Mouse (Mus musculus) cerebellum, adult (tissue): ENCODE results near the gene Chrm5.
"Not testable (repeated sequence)": the region's sequence is repeated elsewhere in the genome, so short reads cannot be mapped to it uniquely, and the experiment has no call there.

Experiments used
- ATAC-seq: cut with Nextera tagmentation; 2 replicates; pipeline ENCODE4 v1.9.2; 2017; ENCODE audit warnings: mild to moderate bottlenecking, moderate library complexity, mixed read lengths; ENCODE audit not compliant: insufficient number of reproducible peaks, low FRiP score, low TSS enrichment

The Chrm5 gene

GRCm38 (mm10) chr2:112482533-112483333 lies 2.2 kb upstream of the Chrm5 start:
- no peak for ATAC-seq

- 0 out of 2 replicates have a peak, but pooled peaks have one; percentile 66 for ATAC-seq
Measured at GRCm38 (mm10) chr2:112481564-112481963, 995 bp upstream of the Chrm5 start.

GRCm38 (mm10) chr2:112476554-112476953 lies 4.0 kb downstream of the Chrm5 start:
- no peak for ATAC-seq

GRCm38 (mm10) chr2:112474997-112475724 lies 5.4 kb downstream of the Chrm5 start:
- no peak for ATAC-seq

DNA sequence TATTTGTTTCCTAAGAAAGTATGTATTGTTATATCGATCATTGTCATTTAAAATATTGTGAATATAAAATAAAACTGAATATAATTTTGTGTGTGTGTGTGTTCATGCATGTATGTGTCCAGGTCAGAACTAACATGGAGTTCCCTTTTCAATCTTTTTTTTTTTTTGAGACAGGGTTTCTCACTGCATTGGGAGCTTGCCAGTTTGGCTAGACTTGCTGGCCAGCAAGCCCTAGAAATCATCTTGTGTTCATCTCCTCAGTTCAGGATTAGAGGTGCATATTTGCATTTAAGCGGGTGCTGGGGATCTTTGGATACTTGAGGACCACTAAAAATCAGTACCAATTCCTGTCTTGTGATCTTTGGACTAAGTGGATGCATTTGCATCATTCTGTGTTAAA lies 8.5 kb downstream of the Chrm5 start:
- ATAC-seq = no peak

DNA sequence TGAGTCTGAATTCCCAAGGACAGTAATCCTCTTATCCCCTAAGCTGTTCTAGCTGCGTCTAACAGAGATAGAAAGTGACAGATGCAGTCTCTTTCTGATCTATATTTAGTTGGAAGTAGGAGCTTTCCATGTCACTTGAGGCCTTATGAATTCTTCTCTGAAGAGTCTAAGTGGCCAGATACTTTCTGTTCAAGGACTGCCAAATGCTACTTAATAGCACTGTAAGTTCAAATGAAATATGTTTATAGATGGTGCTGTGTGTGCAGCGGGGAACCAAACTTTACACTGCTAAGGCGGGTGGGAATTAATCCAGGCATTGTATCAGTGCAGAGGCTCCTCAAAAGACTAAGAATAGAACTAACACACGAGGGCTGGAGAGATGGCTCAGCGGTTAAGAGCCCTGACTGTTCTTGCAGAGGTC lies 9.6 kb downstream of the Chrm5 start:
- ATAC-seq = no peak

DNA sequence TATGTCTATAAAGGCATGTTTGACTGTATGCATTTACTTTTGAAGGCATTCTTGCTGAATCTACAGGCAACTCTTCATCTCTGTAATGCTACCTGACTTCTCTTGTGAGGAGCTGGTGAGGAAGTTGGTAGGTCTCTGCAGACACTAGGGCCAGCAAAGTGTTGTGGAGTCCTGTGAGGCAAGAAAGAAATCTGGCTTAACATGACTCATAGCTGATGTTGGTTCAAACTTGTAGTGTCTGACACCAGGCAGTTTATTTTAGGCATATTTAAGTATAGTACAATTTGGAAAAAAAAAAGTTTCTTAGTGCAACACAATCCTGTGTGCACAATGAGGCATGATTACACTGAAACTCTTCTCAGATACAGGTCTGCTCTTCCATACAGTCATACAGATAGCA lies 11.0 kb downstream of the Chrm5 start:
- ATAC-seq = no peak

GRCm38 (mm10) chr2:112460557-112460956 lies 20.0 kb downstream of the Chrm5 start:
- ATAC-seq = no peak

GRCm38 (mm10) chr2:112454862-112455564 lies 25.6 kb downstream of the Chrm5 start, which contains the start of gene Emc7:
Gene Emc7, plus strand, starts transcription at chr2:112454997.
- ATAC-seq = peak; percentile 94

GRCm38 (mm10) chr2:112454125-112454861 lies 26.3 kb downstream of the Chrm5 start:
- ATAC-seq = peak; percentile 74; the same call in 1 of the 2 replicates

DNA sequence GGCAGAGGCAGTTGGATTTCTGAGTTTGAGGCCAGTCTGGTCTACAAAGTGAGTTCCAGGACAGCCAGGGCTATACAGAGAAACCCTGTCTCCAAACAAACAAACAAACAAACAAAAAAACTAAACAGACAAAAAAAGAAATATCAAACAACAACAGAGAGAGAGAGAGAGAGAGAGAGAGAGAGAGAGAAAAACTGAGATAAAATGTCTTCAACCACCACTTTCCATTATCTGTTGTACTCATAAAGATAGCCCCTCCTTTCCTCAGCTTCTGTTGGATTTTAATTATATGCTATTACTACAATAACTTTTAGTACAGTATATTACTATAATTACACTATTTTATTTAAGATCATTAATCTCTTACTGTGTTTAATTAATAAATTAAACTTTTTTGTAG lies 28.1 kb downstream of the Chrm5 start:
- not testable (repeated sequence) for ATAC-seq

- ATAC-seq = no peak
Measured at GRCm38 (mm10) chr2:112449597-112450296, 30.8 kb downstream of the Chrm5 start.

DNA sequence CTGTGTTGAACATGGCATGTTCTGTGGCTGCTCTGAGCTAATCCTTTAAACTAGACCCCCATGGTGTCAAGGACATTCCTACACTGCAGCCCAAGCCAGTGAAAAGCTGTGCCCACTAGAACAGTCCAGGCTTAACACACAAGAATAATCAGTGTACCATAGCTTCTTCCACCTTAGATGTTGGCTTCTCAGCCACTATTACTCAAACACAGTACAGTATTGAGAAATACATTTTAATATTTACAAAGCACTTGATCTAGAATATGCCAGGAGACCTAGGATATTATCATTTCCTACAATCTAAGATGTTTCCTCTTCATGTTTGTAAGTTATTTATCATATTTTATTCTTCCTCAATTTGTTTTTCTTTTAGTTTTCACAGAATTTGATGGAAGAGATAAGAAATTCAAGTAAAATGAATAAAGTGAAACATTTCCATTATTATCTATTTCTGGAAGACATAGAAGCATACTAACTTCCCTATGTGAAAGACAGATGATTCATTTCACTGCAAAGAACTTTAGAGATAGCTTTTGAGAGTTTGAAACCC lies 32.0 kb downstream of the Chrm5 start:
- no peak for ATAC-seq

- ATAC-seq = not testable (repeated sequence)
Measured at GRCm38 (mm10) chr2:112448046-112448445, 32.5 kb downstream of the Chrm5 start.

DNA sequence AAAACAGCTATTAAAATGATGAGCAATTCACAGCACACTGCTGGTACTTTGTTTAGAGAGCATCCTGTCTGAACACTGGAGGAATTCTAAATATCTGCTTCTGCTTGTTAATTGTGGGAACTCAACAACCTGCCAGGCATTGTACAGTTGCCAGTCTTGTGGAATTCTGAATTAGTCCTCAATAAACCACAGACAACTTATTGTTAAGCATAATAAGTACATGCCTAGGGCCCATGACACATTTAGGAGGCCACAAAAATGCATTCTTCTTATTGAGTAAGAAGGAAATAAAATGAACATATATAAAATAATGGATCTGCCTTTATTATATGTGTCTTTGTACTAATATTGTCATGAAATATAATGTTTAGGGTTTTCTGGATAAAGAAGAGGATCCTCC lies 35.1 kb downstream of the Chrm5 start:
- ATAC-seq = no peak

- ATAC-seq = no peak
Measured at GRCm38 (mm10) chr2:112443491-112443890, 37.1 kb downstream of the Chrm5 start.

DNA sequence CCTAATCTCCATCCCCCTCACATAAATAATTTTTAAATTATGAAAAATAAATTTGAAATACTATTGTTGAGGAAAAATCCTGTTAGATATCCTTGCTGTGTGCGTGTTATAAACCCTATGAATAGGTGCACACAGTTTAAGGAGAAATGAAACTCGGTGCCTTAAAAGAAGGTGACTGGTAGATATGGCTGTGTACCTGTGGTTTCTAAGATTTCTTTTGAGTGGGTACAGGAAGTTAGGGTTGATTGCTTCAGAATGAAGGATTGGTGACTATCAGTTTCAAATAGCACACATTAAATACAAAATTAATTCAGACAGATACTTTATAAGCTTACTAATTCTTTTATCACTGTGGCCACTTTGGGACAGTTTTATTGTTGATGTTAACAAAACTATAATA lies 43.0 kb downstream of the Chrm5 start:
- no peak for ATAC-seq

GRCm38 (mm10) chr2:112436292-112436691 lies 44.3 kb downstream of the Chrm5 start:
- ATAC-seq = no peak

DNA sequence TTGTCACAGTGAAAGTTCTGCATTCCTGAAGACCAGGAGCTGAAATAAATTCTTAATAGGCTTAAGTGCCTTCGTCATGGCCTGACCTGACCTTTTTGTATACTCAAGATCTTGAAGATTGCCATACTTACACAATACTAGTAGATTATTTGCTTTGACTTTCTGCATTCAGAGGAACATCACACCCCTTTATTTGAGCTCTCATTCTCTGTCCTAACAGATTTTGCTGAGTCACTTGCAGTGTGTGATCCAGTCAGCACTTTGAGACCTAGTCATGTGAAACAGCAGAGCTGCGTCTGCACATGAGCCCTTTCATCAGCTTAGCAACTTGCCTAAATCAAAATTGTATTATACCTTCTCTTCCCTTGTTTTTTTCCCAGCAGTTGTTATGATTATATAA lies 47.2 kb downstream of the Chrm5 start:
- no peak for ATAC-seq
